Mouse (Mus musculus) yolk sac, embryonic 10.5 days (tissue): ENCODE data around the gene Thsd7b.

Experiments used
- DNase-seq: peaks from one replicate; pipeline ENCODE4 v3.0.0-alpha.2; 2017; ENCODE audit warnings: low spot score

Thsd7b gene

GRCm38 (mm10) chr1:129526967-129527366 lies 253.9 kb downstream of the Thsd7b start:
- DNase-seq: no peak

GRCm38 (mm10) chr1:129532206-129532605 lies 259.1 kb downstream of the Thsd7b start:
- DNase-seq: no peak

GRCm38 (mm10) chr1:129538508-129538907 lies 265.4 kb downstream of the Thsd7b start:
- no peak for DNase-seq

- no peak for DNase-seq
Observed at GRCm38 (mm10) chr1:129538970-129539369, 265.9 kb downstream of the Thsd7b start.

DNA sequence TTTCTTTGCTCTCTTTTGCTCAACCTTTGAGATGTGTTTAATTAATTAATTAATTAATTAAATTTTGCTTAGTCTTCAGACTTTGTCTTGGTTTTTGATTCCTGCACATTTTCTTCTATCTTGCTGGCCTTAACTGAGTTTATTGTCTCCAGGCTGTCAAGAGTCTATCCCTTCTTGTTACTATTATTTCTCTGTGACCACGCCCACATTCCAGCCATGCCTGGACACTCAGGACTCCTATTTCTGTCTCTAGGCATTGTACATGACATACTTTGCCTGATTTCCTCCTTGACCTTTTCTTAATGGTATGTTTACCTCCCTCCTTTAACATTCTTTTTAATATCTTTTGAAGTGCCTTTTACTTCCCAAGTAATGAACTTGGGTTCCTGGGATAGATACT lies 267.6 kb downstream of the Thsd7b start:
- DNase-seq: no peak

DNA sequence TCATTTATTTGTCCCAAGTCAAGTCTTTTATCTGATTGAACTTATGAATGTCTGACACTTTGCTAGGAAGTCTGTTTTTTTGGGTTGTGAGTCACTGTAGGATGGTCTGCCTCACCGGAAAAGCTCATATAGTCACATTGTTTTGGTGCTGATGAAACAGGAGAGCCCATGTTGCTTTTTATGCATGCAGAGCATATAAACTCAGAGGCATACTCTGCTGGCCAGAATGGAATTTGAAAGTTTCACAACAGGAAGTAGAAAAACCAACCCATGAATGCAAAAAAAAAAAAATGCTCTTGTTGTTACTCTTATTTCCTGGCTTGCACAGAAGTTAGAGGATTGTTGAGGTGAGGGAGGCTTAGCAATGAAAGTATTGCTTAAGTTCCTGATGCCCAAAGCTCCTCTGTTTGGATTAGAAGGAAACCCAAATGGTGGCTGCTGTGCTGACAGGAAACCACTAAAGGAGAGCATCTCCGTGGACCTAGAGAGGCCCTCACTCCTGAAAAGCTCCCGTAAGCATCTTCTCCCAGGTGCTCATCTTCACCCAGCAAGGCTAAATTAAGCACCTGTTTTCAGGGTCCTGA lies 269.6 kb downstream of the Thsd7b start:
- DNase-seq: no peak

DNA sequence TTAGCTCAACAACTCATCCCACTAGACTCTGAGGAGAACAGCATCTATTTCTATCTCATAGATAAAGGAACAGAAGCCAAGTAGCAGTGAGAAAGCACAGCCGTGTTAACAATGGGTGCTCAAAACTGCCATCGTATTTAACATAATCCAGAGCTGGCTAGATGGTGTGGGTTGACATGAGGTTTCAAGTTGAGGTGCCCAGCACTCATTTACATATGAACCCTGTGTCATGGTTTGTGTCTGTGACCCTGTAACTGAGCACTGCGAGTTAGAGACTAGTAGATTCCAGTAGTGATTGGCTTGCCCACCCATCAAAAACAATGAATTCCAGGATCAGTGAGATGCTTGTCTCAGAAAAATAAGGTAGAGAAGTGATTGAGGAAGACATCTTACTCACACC lies 270.1 kb downstream of the Thsd7b start:
- no peak for DNase-seq

- DNase-seq: no peak
Observed at GRCm38 (mm10) chr1:129558054-129558453, 285.0 kb downstream of the Thsd7b start.

DNA sequence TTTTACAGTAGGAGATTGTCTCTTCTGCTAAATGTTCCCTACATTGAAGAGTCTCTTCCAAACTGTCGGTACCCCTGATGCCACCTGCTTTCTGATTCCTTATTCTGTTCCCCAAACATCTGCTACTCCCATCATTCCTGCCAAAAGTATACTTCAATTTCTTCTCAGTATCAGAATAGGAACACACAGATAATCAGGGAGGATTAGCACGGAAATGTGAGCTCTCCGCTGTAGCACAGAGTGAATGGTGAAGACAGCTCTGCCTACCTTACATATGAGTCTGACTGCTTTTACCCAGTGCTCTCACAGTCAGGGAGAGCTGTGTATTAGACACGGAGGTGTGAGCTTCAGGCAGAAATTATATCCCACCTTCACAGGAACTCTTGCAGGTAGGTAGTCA lies 286.0 kb downstream of the Thsd7b start:
- no peak for DNase-seq

DNA sequence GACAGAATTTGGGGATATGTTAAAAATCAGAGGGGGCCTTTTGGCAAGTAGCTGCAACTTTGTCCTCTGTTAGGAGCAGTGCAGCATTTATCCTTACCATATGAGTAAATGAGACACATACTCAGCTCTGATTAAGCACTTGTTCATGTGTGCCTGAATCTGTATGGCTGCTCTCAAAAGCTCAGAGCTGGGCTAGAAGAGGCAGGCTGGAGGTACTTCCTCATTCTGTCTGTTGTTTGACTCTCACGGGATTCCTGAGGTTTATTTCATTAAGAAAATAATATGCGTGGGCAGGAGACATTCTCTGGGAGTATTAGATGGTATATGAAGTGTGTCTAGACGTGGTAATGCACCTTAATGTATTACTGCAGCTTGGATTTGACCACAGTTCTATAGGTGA lies 286.7 kb downstream of the Thsd7b start:
- DNase-seq: no peak

DNA sequence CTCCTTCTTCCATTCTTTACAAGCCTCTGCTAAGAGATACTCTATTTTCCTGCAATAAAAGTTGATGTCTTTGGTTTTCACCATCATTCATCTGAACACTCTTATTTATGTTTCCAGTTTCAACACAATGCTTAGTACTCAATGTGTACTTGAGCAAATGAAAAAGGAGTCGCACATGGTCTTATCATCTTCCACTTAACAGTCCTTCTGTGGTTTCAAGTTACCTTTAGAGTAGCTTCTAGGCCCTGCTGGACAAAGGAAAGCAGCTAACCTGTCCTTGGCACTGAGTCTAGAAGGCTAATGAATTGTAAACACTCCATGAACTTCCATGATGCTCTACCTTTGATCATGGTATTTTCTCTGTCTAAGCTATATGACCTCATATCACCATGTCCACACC lies 289.6 kb downstream of the Thsd7b start:
- DNase-seq: no peak

DNA sequence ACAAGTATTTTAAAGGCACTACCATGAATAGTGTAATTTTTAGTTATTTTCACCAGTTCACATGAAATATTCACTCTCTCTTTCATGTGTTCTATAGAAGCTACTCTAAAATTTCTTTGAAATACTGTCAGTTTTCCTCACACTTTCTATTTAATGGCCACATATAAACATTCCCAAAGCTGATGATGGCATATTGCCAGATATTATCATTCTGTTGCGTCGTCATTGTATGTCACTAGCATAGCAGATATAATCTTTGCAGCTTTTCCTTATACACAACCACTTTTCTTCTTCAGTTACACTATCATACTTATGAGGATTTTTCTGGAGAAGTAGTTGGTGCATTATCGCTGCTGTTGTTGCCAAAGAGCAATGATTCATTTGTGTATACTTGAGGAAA lies 297.4 kb downstream of the Thsd7b start:
- no peak for DNase-seq

DNA sequence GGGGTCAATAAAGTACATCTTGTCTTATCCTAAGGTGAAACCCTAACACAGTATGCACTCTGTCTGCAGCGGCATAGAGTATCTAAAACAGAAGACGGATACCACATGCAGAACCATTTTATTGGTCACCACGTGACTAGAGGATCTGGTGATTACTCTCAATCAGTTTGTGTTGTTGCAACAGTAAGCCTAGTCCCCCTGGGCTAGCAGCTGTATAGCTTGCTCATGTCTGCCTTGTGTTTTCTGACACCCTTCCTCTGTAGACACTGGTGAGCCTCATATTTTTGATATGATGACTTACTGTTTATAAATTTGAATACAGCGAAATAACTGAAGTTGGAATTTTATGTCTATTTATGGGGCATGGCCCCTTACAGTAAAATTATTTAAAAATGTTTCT lies 306.9 kb downstream of the Thsd7b start:
- DNase-seq: no peak

GRCm38 (mm10) chr1:129586635-129587034 lies 313.5 kb downstream of the Thsd7b start:
- no peak for DNase-seq

DNA sequence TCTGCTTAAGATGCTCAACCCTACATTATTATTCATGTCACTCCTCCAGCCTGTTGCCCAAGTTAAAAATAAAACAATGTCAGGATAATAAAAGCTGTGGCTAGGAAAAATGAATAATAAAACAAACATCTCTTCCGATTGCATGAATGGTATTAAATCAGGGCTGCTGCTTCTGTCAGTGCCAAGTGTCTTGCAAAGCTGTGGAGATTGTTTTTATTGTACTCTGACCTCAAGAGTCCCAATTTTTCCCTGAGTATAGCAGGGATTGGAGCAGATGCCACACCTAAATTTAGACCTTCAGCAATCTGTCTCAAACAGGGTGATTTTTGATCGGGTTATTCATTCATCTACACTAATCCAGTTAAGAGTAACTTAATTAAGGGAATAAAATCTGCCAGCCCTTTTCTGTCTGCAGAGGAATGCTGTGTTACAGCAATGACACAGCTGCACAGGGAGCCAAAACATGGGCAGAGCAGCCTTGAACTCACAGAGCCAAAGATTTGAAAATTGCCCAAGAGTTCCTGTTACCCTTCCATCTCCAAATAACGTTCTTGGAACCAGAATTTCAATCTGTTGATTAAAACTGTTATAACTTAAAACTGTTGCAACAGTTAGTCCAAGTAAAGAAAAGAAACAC lies 316.4 kb downstream of the Thsd7b start:
- DNase-seq: no peak

DNA sequence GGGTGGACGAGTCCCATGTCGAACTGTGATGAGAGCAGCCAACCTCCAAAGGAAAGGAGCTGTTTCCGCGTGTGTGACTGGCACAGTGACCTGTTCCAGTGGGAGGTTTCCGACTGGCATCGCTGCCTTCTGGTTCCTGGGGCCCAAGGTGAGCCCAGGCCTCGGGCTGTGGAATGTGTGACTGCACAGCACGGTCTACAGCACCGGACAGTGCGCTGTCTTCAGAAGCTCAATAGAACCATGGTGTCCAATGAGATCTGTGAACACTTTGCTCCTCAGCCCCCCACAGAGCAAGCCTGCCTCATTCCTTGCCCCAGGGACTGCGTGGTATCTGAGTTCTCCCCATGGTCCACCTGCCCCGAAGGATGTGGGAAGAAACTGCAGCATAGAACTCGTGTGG lies 322.3 kb downstream of the Thsd7b start:
- no peak for DNase-seq

DNA sequence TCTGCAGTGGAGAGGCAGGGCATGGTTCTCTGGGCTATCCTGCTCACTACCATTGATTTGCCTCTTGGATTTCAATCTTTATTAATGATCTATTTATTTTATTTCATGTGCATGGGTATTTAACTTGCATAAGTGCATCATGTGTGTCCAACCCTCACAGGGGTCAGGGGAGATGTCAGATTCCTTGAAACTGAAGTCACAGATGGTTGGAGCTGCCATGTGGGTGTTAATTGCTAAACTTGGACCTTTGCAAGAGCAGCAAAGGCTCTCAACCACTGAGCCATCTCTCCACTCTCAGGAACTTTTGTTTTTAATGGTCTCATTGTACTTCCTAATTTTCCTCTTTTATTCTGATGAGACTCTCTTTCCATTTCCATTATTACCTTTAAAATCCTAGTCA lies 327.8 kb downstream of the Thsd7b start:
- no peak for DNase-seq

GRCm38 (mm10) chr1:129602284-129602683 lies 329.2 kb downstream of the Thsd7b start:
- no peak for DNase-seq

- no peak for DNase-seq
Observed at GRCm38 (mm10) chr1:129608395-129608794, 335.3 kb downstream of the Thsd7b start.

- DNase-seq: no peak
Observed at GRCm38 (mm10) chr1:129616080-129616479, 343.0 kb downstream of the Thsd7b start.

GRCm38 (mm10) chr1:129619440-129620301 lies 346.6 kb downstream of the Thsd7b start:
- DNase-seq: no peak

DNA sequence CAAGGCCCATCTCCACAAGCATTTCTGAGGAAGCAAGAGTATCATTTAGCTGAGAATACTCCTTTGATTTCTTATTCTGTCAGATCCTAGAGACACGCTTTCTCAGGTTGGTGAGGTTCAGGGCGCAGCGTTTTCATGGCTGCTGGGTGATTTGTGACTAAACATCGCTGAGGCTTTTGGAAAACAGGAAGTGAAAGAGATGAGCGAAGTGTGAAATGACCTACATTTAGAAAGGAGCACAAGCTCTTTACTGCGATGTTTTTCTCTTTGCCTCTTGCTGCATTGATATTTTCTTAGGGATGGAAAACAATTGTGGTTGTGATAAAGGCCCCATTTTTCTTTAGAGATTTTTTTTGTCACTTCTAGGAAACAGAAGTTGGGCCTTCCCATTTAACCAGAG lies 351.4 kb downstream of the Thsd7b start:
- DNase-seq: no peak

GRCm38 (mm10) chr1:129635146-129635545 lies 362.0 kb downstream of the Thsd7b start:
- DNase-seq: no peak
